Comparison of ENCODE assay signal across 11 mouse cellular contexts in genomic region chr11:11966220-11966619, GRCm38 (mm10).
DNase-seq lines count a peak whose midpoint lies in the region; ATAC-seq and TF ChIP-seq lines count a peak whose summit lies in the region.
"Had no signal": no experiment of that assay in that cellular context is flagged by ENCODE, and none has a peak within 500 bp of the region (broad histone marks: within the 10 kb centered on the region; RNA-seq: fewer than 3 reads in every experiment).

No protein-coding gene starts in this region.

- H3K9ac ChIP-seq in heart, embryonic 14.5 days (ENCODE audit: low read length), result peak overlapping the region; percentile 64
- no peak overlapping the region for H3K9ac ChIP-seq in liver, embryonic 11.5 days (ENCODE audit: low read depth, low read length)

- no peak overlapping the region for H3K4me2 ChIP-seq in heart, embryonic 14.5 days (ENCODE audit: low read length)
- H3K4me2 ChIP-seq in liver, embryonic 11.5 days, result no peak overlapping the region

- H3K4me3 ChIP-seq in heart, embryonic 14.5 days (ENCODE audit: control insufficient read depth in 1 of 2, insufficient read depth in 1 of 2, low read depth in 1 of 2, low read length in 2 of 2), result no peak overlapping the region
- peak overlapping the region; percentile 49 for H3K4me3 ChIP-seq in E14TG2a.4 (replicated peaks; ENCODE audit: low read length)
- no peak overlapping the region for H3K4me3 ChIP-seq in embryonic facial prominence, embryonic 10.5 days
- H3K4me3 ChIP-seq in liver, embryonic 11.5 days (ENCODE audit: low read depth, low read length), result no peak overlapping the region
- H3K4me3 ChIP-seq: erythroblast, embryonic 14.5 days had no signal

- no peak for DNase-seq in heart, adult 18-20 months
- DNase-seq in embryonic facial prominence, embryonic 10.5 days (ENCODE audit: low spot score), result no peak
- DNase-seq in liver, embryonic 11.5 days (ENCODE audit: low spot score), result no peak
- no peak for DNase-seq in cerebellum, postnatal 25 days
- no peak for DNase-seq in kidney, adult 18-20 months
- DNase-seq: cerebellum, adult 11-12 months; layer of hippocampus, adult 9-11 months had no signal

- peaks cover 81% of the 10 kb centered on the region for H3K36me3 ChIP-seq in heart, embryonic 14.5 days (ENCODE audit: control insufficient read depth, insufficient read depth, low read length)
- peaks cover 28% of the 10 kb centered on the region; the same call in 1 of the 2 replicates for H3K36me3 ChIP-seq in E14TG2a.4 (ENCODE audit: insufficient read depth, low read length)
- peaks cover 93% of the 10 kb centered on the region for H3K36me3 ChIP-seq in embryonic facial prominence, embryonic 10.5 days (replicated peaks)
- H3K36me3 ChIP-seq in liver, embryonic 11.5 days (ENCODE audit: control insufficient read depth, insufficient read depth, low read length), result peaks cover 7% of the 10 kb centered on the region

- TF ChIP-seq CTCF in E14TG2a.4 (conservative IDR thresholded peaks at IDR 0.05; ENCODE audit: low read length), result no peak

- ATAC-seq in heart, embryonic 14.5 days (ENCODE audit: insufficient number of reproducible peaks, insufficient read depth, low FRiP score, low read depth), result no peak
- ATAC-seq in liver, embryonic 11.5 days (replicated peaks; ENCODE audit: low FRiP score), result peak; percentile 48
- ATAC-seq: inflammation-experienced regulatory T-cells, adult 6 months had no signal

- no peaks in the 10 kb centered on the region for H3K9me3 ChIP-seq in heart, embryonic 14.5 days (ENCODE audit: control insufficient read depth, low read length)
- H3K9me3 ChIP-seq in E14TG2a.4 (ENCODE audit: low read length), result peaks cover 5% of the 10 kb centered on the region
- no peaks in the 10 kb centered on the region for H3K9me3 ChIP-seq in embryonic facial prominence, embryonic 10.5 days
- H3K9me3 ChIP-seq in liver, embryonic 11.5 days (ENCODE audit: control insufficient read depth, low read length), result no peaks in the 10 kb centered on the region

- H3K4me1 ChIP-seq in heart, embryonic 14.5 days (ENCODE audit: control insufficient read depth in 2 of 2, insufficient read depth in 2 of 2, low read length in 2 of 2), result peaks cover 40 to 75% of the 10 kb centered on the region in 2 experiments
- H3K4me1 ChIP-seq in E14TG2a.4 (replicated peaks; ENCODE audit: low read depth, low read length), result peaks cover 35% of the 10 kb centered on the region
- H3K4me1 ChIP-seq in embryonic facial prominence, embryonic 10.5 days, result peaks cover 52% of the 10 kb centered on the region
- peaks cover 43% of the 10 kb centered on the region for H3K4me1 ChIP-seq in liver, embryonic 11.5 days (replicated peaks; ENCODE audit: control insufficient read depth, insufficient read depth, low read length)

- WGBS in heart, embryonic 14.5 days, result 54% methylated on average over 3 of the region's 3 CpGs
- WGBS in embryonic facial prominence, embryonic 10.5 days, result 92% methylated on average over 3 of the region's 3 CpGs
- 65% methylated on average over 3 of the region's 3 CpGs for WGBS in liver, embryonic 11.5 days

- no peaks in the 10 kb centered on the region for H3K27me3 ChIP-seq in heart, embryonic 14.5 days (ENCODE audit: control insufficient read depth, insufficient read depth, low read length)
- H3K27me3 ChIP-seq in E14TG2a.4 (ENCODE audit: insufficient read depth, low read length), result no peaks in the 10 kb centered on the region
- no peaks in the 10 kb centered on the region for H3K27me3 ChIP-seq in embryonic facial prominence, embryonic 10.5 days (replicated peaks; ENCODE audit: low read depth, poor library complexity, severe bottlenecking)
- no peaks in the 10 kb centered on the region for H3K27me3 ChIP-seq in liver, embryonic 11.5 days (replicated peaks; ENCODE audit: control insufficient read depth, insufficient read depth, low read length)

- peak overlapping the region; percentile 94 to 97 for H3K27ac ChIP-seq in heart, embryonic 14.5 days (replicated peaks in 1 of 2; ENCODE audit: control insufficient read depth in 1 of 2, insufficient read depth in 1 of 2, low read depth in 2 of 2, low read length in 2 of 2)
- H3K27ac ChIP-seq in embryonic facial prominence, embryonic 10.5 days (replicated peaks), result peak overlapping the region; percentile 68
- peak overlapping the region; percentile 23; the same call in 1 of the 2 replicates for H3K27ac ChIP-seq in liver, embryonic 11.5 days (ENCODE audit: low read depth, low read length)

Comparison
In these comparisons a context has a peak if more than half of its experiments do, and no peak if none do; other contexts are left out.
1. H3K27ac ChIP-seq: peak in every context shown above with its lines; median percentile 96 in heart, embryonic 14.5 days; 68 in embryonic facial prominence, embryonic 10.5 days; 23 in liver, embryonic 11.5 days.